Mouse (Mus musculus): Measurements from ENCODE around the gene Phf2.

Gene Phf2

DNA sequence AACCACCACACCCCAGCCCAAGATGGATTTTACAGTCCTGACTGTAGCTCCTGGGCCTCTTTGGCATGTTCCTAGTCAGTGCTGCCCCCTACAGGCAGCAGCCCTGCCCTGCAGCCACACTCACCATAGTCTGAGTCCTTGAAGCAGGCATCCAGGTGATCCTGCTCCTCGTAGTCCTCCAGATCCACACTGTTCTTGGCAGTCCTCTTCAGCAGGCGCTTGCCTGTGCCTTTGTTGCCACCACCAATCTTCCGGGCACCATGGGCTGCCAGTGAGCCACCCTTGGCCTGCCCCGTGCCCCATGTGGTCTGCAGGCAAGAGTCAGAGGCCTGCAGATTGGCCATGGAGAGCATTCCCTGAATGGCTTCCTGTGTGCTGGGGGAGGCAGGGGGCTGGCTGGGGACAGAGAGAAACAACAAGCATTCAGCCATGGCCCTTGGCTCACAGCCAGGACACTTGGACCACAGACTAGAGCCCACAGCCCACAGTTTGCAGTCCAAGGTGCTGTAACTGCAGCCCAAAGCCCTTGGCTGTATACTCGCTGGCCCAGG lies 63.4 kb downstream of the Phf2 start:
- peak in 1 of 2 experiments; percentile 48 for DNase-seq (ENCODE audit: low spot score in 2 of 2)

DNA sequence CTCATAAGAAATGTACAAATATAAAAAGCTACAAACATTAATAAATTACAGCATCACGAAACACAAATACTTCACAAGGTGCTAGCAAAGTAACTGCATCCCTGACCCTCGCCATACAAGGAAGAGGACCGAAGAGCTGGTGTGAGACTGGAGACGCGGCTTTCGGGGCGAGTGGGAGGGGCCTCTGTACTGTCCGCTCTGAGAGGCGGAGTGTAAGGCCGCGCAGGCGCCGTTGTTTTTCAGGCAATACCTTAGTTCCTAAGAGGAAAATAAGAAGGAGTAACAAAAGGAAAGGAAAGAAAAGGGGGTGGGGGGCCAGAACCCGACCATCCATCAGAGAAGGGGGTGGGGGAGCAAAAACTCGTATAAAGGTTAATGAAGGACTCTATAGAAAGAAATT lies 68.7 kb downstream of the Phf2 start:
- no peak for DNase-seq (ENCODE audit: low spot score in 2 of 2)

DNA sequence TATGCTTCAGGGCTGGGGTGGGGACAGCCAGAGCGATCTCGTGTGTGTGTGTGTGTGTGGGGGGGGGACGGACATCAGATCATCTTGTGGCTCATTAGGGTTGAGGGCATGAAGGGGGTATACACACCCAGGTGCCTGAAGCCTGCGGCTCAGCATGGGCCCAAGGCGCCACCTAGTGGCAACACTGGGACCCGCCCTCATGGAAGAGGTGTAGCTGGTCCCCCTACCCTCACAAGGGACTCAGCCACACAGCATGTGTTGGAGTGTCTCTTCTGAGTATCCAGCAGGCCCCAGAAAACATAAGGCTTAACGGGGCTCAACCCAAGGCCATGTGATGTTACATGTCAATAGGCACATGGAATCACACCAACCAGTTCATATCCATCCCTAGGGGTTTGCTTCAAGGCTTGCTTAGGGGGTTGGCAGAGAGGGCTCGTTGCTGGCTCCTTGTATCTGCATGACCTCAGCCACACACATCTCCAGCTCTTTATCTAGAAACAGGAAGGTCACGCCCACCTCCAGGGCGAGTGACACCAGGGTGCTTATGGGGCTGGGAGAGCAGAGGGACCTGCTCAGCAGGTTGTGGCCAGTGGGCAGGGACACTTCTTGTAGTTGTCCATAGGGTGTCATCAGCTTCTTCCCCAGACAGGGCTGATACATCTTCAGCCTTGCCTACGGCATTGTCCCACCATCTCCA lies 69.9 kb downstream of the Phf2 start:
- peak in 1 of 2 experiments; percentile 44 for DNase-seq (ENCODE audit: low spot score in 2 of 2)

DNA sequence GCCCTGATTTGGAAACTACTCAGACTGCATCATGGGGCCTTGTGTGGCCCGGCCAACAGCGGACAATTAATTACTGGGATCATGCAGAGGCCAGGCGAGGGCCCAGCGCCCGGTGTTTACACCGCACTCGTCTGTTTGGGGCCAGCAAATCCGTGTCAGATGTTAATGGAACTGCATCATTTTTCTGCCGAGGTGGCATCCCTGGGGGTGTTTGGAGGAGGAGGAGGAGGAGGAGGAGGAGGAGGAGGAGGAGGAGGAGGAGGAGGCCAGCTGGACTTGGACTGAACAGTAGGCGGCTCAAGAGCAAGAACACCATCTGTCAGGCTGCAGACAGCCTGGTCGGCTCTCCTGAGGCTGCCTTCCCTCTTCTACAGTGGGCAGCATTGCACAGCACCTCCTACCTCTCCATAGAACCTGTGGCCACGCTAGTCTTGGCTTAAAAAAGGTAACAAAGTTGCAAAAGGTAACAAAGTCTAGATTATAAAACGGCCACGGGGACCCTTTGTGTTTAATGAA lies 72.6 kb downstream of the Phf2 start:
- DNase-seq (ENCODE audit: low spot score in 2 of 2): peak; percentile 21 to 34

DNA sequence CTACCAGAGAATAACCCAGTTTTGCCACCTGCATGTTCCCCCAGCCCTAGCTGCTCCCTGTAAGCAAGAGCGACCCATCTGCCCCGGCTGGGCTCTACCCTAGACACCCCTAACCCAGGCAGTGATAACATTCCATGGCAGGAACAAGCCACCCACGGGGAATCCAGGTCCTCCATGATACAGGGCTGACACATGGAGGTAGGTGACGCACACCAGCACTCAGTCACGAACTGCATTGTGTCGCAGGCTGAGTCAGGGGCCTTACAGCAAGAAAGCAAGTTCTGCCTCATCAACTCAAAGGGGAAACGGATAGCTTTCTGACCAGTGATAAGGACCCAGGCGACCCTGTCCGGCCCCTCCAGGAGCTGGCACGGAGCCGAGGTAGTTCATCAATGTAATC lies 74.0 kb downstream of the Phf2 start:
- no peak for DNase-seq (ENCODE audit: low spot score in 2 of 2)

DNA sequence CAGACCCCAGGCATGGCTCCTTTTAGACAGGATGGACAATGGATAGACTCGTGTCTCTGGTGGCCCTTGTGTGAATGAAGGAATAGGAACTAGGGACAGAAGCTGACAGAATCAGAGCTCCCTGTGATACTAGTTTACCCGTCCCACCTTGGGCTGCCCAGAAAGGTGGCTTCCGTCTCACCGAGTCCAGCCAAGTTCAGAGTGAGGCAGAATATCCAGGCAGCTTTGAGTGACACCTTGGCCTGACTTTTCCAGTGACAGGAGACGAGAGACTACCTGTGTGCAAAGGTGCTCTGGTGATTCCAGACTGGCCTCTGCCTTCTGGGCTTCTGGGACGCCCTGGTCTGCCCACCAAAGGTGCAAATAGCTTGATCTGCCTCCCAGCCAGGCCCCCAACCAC lies 75.2 kb downstream of the Phf2 start:
- DNase-seq (ENCODE audit: low spot score in 2 of 2): no peak

DNA sequence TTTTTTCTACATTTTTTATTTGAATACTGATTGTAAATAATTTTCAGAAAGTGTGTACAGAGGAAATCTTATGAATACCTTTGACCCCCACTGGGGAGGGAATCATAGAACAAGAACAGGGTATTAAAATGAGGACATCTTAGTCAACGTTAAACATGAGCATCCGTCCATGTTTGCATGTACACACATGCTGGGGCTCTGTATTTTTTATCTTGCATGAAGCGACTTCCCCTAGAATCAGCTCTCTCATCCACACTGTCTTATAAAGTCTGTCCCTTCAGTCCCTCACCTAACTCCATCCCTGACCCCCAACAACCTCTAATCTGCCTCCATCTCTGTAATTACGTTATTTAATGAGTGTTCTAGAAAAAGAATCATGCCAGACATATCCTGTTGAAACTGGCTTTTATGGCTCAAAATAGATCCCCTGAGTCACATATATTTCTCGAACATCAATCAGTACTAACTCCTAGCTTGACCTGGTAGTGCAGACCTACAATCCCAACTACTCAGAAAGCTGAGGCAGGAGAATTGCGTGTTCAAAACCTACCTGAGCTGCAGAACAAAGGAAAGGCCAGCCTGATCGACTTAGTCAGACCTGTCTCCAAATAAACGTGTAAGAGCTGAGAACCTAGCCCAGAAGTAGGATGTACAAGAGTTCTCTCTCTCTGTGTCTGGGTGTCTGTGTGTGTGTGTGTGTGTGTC lies 86.2 kb downstream of the Phf2 start:
- no peak for DNase-seq (ENCODE audit: low spot score in 2 of 2)

DNA sequence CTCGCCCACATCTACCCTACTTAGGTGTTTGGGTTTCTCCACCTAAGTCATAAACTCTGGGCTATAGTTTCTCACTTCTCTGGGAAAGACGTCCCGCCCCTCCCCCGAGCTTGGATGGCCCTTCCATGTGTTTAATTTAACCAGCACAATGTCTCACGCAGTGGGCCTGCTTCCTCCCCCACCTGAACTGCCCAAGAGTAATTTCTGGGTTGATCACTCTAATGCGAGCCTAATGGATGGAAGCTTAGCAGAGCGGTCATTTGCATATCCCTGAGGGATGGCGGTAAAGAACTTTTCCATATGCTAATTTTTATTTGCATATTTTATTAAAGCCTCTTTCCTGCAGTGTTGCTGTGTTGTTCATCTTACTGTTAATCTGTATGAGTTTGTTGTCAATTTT lies 86.8 kb downstream of the Phf2 start:
- no peak for DNase-seq (ENCODE audit: low spot score in 2 of 2)

DNA sequence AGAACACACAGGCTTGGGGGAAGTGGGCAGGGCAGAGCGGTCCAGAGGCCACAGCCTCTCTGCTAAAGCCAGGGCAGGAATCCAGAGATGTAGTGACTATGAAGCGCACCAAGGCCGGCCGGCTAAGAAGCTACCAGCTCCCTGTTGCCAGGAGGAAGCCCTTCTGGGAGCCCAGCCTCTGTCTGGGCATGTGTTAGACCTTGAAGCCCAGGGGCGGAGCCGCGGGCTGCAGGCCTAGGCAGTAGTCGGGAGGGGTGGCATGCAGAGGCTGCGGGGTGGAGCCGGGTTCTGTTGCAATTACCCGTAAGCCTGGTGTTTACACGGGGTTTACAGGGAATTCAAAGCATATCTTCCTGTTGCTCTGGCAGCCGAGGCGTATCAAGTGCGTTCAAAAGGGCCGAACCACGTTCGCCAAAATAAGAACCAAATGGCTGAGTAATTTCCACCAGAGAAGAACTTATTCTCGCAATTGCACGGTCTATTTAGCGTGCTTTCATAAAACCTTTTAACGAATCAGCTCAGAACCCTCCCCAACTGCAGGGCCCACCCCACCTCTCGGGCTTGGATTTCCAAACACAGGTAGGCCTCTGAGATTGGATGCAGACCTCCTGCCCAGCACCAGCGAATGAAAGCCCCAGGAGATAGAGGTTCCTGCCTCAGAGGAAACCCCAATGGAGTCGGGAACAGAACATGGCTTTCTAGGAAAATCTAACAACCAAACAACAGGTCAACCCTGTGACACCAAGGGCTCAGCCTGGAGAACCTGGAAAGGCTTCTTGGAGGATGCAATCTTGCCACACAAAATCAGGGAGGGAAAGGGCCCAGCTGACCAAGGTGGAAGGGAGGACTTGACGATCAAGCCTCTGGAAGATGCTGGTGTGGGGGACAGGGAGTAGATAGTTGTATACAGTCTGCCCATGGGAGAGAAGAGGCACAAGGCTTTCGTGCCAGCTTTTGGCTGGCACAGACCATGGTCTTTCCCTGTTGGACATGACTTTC lies 87.9 kb downstream of the Phf2 start:
- DNase-seq (ENCODE audit: low spot score in 2 of 2): no peak

DNA sequence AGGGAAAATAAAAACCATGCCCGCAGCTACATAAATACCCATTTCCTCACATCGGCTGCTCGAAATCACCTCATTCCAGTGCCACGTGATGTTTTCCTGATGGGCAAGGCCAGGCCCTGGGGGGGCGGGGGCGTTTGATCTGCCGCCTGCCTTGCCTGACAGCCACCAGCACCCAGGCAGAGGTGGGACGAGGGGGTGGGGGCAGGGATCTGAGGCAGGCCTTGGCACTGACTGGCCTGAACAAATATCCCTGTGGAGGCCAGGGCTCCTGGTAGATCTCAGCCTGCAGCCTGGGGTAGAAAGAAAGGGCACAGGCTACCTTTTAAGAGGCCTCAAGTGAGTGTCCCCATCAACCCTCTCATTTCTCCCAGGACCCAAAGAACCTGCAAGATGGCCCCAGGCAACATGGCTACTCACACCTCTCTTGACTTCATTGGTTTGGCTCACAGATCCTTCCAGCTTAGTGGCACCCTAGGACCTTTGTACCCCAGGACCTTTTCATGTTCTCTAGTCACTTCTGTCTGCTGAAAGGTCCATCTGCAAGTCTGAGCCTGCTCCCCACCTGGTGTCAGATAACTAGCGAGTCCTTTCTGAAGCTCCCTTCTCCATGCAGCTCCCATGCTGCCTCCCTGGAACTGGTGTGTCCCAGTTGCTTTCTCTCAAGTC lies 90.4 kb downstream of the Phf2 start:
- no peak for DNase-seq (ENCODE audit: low spot score in 2 of 2)

DNA sequence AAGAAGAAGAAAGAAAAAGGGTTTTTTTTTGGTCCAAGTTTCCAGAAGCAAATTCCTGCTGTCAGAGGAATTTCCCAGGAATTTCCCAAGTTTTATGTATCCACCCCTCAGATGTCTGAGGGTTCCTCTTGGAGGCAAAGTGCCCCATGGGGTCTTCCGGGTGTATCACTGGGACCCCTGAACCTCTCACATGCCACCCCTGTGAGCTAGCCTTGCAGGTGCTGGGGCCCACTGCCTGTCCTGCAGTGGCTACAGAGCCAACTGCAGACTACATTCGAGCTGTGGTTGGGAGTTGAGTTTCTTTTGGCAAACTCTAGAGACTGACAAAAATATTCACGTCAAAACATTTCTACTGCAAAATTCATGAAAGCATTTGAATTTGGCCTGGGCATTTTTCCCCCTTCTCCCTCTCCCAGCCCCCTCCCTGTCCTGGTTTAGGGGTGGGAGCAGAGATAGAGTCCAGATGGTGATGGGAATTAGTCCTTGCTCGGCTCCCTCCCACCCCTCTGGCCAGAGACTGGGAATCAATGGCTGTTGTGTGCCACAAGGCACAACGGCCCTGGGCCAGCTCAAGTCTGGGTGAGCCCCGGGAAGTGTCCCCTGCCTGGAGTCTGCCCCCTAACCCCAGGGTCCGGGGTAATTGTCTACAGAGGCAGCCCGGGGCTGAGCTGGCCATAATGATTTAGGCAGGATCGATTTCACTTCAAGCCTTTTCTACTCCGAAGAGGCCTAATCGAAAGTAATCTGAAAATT lies 91.2 kb downstream of the Phf2 start:
- no peak for DNase-seq (ENCODE audit: low spot score in 2 of 2)

DNA sequence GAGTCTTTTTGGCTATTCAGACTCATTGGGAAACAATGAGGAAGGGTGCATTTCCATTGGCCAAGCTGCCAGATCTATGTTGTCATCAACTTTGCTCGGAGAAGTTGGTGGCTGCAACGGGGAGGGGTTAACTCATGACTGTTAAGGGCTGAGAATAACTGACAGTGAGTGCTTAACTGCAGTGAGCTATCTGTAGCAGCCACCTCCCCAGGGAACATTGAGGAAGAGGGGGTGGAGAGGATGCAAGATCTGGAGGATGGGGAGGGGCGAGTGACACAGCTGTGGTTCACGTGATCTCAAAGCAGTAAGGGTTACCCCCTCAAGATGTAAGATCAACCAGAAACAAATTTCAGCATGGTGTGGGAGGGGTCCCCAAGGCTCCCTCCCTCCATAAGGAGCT lies 92.8 kb downstream of the Phf2 start:
- DNase-seq (ENCODE audit: low spot score in 2 of 2): no peak

DNA sequence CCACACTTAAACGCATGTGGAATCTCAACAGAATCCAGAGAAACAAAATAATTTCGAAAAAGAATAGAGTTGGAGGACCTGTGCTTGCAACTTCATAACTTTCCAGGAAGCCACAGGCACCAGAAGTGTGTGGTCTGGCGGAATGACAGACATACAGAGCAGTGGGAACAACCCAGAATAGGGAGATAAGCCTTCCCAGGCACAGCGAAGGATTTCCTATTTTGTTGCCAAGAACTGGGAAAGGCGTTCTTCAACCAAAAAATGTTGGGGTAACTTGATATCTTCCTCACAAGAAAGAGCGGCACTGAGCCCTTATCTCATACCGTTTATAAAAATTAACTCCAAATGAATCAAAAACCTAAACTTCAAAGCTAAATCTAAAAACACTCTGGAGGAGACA lies 96.4 kb downstream of the Phf2 start:
- no peak for DNase-seq (ENCODE audit: low spot score in 2 of 2)

DNA sequence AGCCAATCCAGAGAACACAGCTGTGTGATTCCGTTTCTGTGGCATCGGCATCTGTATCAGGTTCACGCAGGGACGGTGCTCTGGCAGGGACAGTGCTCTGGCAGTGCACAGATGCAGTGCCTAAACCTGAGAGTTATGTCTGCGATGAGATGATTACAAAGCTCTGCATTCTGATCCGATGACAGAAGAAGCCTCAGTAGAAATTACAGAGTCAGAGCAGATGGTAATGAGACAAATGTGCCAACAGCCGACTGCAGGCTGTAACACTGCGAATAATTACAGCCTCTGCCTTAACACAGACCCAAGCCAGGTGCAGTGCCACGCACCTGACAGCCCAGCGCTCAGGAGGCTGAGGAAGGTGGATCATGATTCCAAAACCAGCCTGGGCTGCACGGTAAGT lies 102.8 kb downstream of the Phf2 start:
- no peak for DNase-seq (ENCODE audit: low spot score in 2 of 2)

DNA sequence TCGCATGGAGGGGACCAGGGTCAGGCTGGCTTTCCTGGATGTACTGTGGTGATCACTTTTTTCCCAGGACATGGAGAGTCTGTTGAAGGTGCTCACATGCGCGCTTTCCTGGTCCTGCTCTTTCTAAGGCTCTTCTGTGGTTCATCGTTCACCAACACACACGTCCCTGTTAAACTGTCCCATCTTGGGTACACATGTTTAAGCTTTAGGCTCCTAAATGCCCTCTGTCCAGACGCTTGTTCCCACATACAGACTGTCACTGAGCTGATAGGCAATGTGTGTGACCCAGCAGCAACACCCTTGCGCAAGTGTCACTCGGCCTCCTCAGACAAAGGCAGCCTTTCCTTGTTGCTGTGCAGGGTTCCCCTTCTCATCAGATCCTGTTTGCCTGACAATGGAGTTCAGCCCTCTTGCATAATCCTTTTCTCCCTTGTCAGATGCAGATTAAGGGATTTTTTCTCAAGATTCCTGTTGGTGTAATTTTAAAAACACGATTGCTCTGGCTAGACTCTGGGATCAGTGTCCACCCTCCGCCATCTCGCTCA lies 107.1 kb downstream of the Phf2 start:
- DNase-seq (ENCODE audit: low spot score in 2 of 2): no peak

DNA sequence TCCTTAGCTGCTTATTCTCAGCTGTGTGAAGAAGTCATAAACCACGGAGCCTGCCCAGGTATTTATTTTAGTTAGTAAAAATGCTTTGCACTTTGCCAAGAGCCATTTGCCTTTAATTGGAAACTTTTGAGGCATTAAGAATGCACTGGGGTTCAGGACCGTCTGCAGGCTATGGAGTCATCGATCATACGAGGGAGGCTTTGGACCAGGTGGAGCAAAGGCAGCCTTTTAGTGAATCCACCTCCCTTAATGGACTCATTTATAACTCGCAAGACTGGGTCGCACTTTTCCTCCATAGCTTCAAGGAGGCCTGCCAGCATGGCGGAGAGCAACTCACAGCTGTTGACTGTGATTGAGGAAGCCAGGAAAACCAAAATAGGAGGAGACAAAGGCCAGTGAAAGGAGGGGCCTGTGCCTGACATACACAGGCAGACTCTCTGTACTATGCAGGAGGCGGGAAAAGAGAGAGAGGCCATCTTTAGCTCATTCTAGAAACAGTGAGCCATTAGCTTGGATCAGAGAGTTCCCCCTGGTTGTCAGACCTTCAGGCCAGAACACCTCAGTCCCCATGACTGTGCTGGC lies 110.0 kb downstream of the Phf2 start:
- no peak for DNase-seq (ENCODE audit: low spot score in 2 of 2)

DNA sequence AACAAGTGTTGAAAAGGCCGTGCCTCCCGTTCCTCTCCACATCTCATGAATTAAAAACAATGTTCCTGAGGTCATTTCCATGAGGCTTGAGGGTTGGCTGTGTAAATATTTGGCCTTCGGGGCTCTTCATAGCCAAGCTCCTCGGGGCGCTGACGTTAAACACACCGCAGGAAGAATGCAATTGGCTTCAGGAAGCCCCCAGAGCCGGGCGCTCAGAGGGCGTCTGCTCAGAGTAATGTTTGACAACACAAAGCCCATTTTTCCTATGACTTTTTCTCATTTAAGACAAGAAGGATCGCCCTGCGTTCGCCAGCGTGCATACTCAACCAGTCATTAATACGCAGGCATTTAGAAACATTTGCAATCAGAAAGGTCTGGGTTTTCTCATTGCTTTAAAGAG lies 114.2 kb downstream of the Phf2 start:
- no peak for DNase-seq (ENCODE audit: low spot score in 2 of 2)
